Mouse (Mus musculus): ENCODE data around the gene Capza2. TPM values are rescaled to one million over a fixed set of nuclear protein-coding genes. Genes with fewer than 3 reads are reported as not detected.
"Not testable (repeated sequence)": the region's sequence is repeated elsewhere in the genome, so short reads cannot be mapped to it uniquely, and the experiment has no call there.

Capza2 gene
- total RNA-seq, 2 experiments from 2014 or later: 593 to 665 TPM

- peak; percentile 37; the same call in 1 of the 2 replicates for ATAC-seq (ENCODE audit: poor library complexity, severe bottlenecking)
These were observed 60.3 kb downstream of the Capza2 start for GRCm38 (mm10) chr6:17696321-17696734.

- ATAC-seq (ENCODE audit: poor library complexity, severe bottlenecking): no peak
These were observed 65.0 kb downstream of the Capza2 start for GRCm38 (mm10) chr6:17700936-17701612.

- ATAC-seq (ENCODE audit: poor library complexity, severe bottlenecking): not testable (repeated sequence)
These were observed 68.0 kb downstream of the Capza2 start for GRCm38 (mm10) chr6:17704038-17704437.

- ATAC-seq (ENCODE audit: poor library complexity, severe bottlenecking): no peak
These were observed 69.9 kb downstream of the Capza2 start for GRCm38 (mm10) chr6:17705973-17706372.

Other genes with a start within 250 kb of the Capza2 start
- 57.4 and 59.1 TPM in 2 replicates for gene Met, start 172.4 kb upstream of the Capza2 start, total RNA-seq (2015)
- 49.0 and 57.1 TPM in 2 replicates for gene Met, start 172.4 kb upstream of the Capza2 start, total RNA-seq (2017)
- gene St7, start 56.7 kb downstream of the Capza2 start, total RNA-seq (2015): 6.9 and 8.5 TPM in 2 replicates
- 10.6 and 14.0 TPM in 2 replicates for gene St7, start 56.7 kb downstream of the Capza2 start, total RNA-seq (2017)